Mouse (Mus musculus) forebrain, postnatal 0 days (tissue): ENCODE data around the gene Gtf2f1. TPM values are rescaled to one million over a fixed set of nuclear protein-coding genes. Genes with fewer than 3 reads are reported as not detected.

Source experiments
- ATAC-seq: fragments of 200-750 bp; cut with Nextera tagmentation; 2 replicates; pipeline ENCODE4 v1.8.0; 2017; ENCODE audit warnings: mild to moderate bottlenecking, moderate library complexity
- DNase-seq: peaks from one replicate; pipeline ENCODE4 v3.0.0-alpha.2; 2015
- H3K27ac ChIP-seq: fragments of 300-500 bp; sonication (generic); 2 replicates; pipeline ENCODE4 v1.5.1; 2014; ENCODE audit warnings: low read depth, mild to moderate bottlenecking, antibody characterized with exemption, low read length, moderate library complexity, mixed read lengths
- H3K27me3 ChIP-seq: fragments of 300-500 bp; sonication (generic); 2 replicates; pipeline ENCODE4 v1.6.1; 2014; ENCODE audit warnings: mild to moderate bottlenecking, low read length, mixed read lengths; ENCODE audit not compliant: insufficient read depth
- H3K36me3 ChIP-seq: fragments of 300-500 bp; sonication (generic); 2 replicates; pipeline ENCODE4 v1.6.1; 2014; ENCODE audit warnings: mild to moderate bottlenecking, moderate library complexity; ENCODE audit not compliant: insufficient read depth
- H3K4me1 ChIP-seq: fragments of 300-500 bp; sonication (generic); 2 replicates; pipeline ENCODE4 v1.6.1; 2014; ENCODE audit warnings: antibody characterized with exemption; ENCODE audit not compliant: insufficient read depth
- H3K4me2 ChIP-seq: fragments of 300-500 bp; sonication (generic); 2 replicates; pipeline ENCODE4 v1.6.1; 2014; ENCODE audit warnings: low read depth, mild to moderate bottlenecking, moderate library complexity
- H3K4me3 ChIP-seq: fragments of 300-500 bp; sonication (generic); 2 replicates; pipeline ENCODE4 v1.5.1; 2014; ENCODE audit warnings: low read depth, low read length, mixed read lengths
- H3K9ac ChIP-seq: fragments of 300-500 bp; sonication (generic); 2 replicates; pipeline ENCODE4 v1.6.1; 2014; ENCODE audit warnings: mild to moderate bottlenecking
- H3K9me3 ChIP-seq: fragments of 300-500 bp; sonication (generic); 2 replicates; pipeline ENCODE4 v1.6.1; 2016; ENCODE audit warnings: low read length
- CTCF ChIP-seq: sonication (generic); IDR thresholded peaks from 2 replicates; pipeline ENCODE4 v1.5.1; 2016; ENCODE audit warnings: antibody characterized with exemption, control low read depth, low read depth
- WGBS: fragments of 180-500 bp; shearing (Covaris S2); extraction: QIAGEN DNeasy Blood & Tissue Kit; methylation state at CpG from one replicate; pipeline ENCODE4 v1.1.7; 2014; 5-methylcytosine and 5-hydroxymethylcytosine counted together
- polyA plus RNA-seq: library from polyadenylated mRNA; unstranded; fragments of >200 nt; fragmentation: Nextera tagmentation; extraction: Ambion mirVana; gene quantifications from 2 replicates; pipeline ENCODE4 v1.2.1, GENCODE M21; 2015
- total RNA-seq: library from RNA; depleted of rRNA; stranded (reverse); fragments of >200 nt; gene quantifications from 2 replicates; pipeline ENCODE4 v1.2.3, GENCODE M21; 2014

The Gtf2f1 gene
- total and polyA plus RNA-seq, 2 experiments from 2014 or later: 59.1 to 76.8 TPM

GRCm38 (mm10) chr17:57029691-57030090, 18.6 kb upstream of the Gtf2f1 start:
- Histone ChIP-seq H3K36me3 (peaks cover 34% of the 10 kb centered on the region), H3K4me3 (peak overlapping the region; percentile 11; the same call in 1 of the 2 replicates), H3K9ac (peak overlapping the region; percentile 98), H3K9me3 (no peaks in the 10 kb centered on the region), H3K4me1 (peaks cover 10% of the 10 kb centered on the region), H3K27ac (no peak overlapping the region), H3K27me3 (no peaks in the 10 kb centered on the region), H3K4me2 (peak overlapping the region; percentile 91)
- no peak for DNase-seq
- TF ChIP-seq CTCF: no peak
- 53% methylated on average over 8 of the region's 8 CpGs for WGBS
- ATAC-seq: no peak

- H3K4me1 ChIP-seq: peaks cover 7% of the 10 kb centered on the region
- H3K9ac ChIP-seq: no peak overlapping the region
- DNase-seq: no peak
- no peaks in the 10 kb centered on the region for H3K27me3 ChIP-seq
- WGBS: 91% methylated on average over 4 of the region's 4 CpGs
- peaks cover 56% of the 10 kb centered on the region for H3K36me3 ChIP-seq
- no peak overlapping the region for H3K4me3 ChIP-seq
- H3K4me2 ChIP-seq: no peak overlapping the region
- no peak overlapping the region for H3K27ac ChIP-seq
- no peak for TF ChIP-seq CTCF
- no peak for ATAC-seq
- no peaks in the 10 kb centered on the region for H3K9me3 ChIP-seq
Measured at GRCm38 (mm10) chr17:57027471-57027870, 16.4 kb upstream of the Gtf2f1 start.

- Histone ChIP-seq H3K9ac (no peak overlapping the region), H3K4me2 (no peak overlapping the region), H3K27me3 (no peaks in the 10 kb centered on the region), H3K4me1 (no peaks in the 10 kb centered on the region), H3K9me3 (no peaks in the 10 kb centered on the region), H3K36me3 (peaks cover 64% of the 10 kb centered on the region), H3K4me3 (no peak overlapping the region), H3K27ac (no peak overlapping the region)
- ATAC-seq (no peak), DNase-seq (no peak)
- no peak for TF ChIP-seq CTCF
- 89% methylated on average over 5 of the region's 5 CpGs for WGBS
Measured at GRCm38 (mm10) chr17:57020960-57021359, 9.9 kb upstream of the Gtf2f1 start.

- Histone ChIP-seq H3K27me3 (no peaks in the 10 kb centered on the region), H3K9me3 (no peaks in the 10 kb centered on the region), H3K4me3 (no peak overlapping the region), H3K9ac (no peak overlapping the region), H3K36me3 (peaks cover 51% of the 10 kb centered on the region), H3K27ac (no peak overlapping the region), H3K4me1 (no peaks in the 10 kb centered on the region), H3K4me2 (no peak overlapping the region)
- 81% methylated on average over 2 of the region's 2 CpGs for WGBS
- DNase-seq (no peak), ATAC-seq (no peak)
- TF ChIP-seq CTCF: no peak
Measured at GRCm38 (mm10) chr17:57019693-57020092, 8.6 kb upstream of the Gtf2f1 start.

GRCm38 (mm10) chr17:57012245-57012795, 1.2 kb upstream of the Gtf2f1 start:
- H3K9ac ChIP-seq: peak overlapping the region; percentile 96; the same call in 1 of the 2 replicates
- ATAC-seq: no peak

GRCm38 (mm10) chr17:57010911-57011235, 215 bp downstream of the Gtf2f1 start:
- H3K9ac ChIP-seq: peak overlapping the region; percentile 78
- peaks cover 18% of the 10 kb centered on the region for H3K4me1 ChIP-seq
- peaks cover 25% of the 10 kb centered on the region for H3K36me3 ChIP-seq
- under 1% methylated on average over 19 of the region's 19 CpGs for WGBS
- H3K4me3 ChIP-seq: peak overlapping the region; percentile 74
- TF ChIP-seq CTCF: no peak
- H3K27me3 ChIP-seq: no peaks in the 10 kb centered on the region
- ATAC-seq: peak; percentile 30
- H3K27ac ChIP-seq: peak overlapping the region; percentile 86
- peak overlapping the region; percentile 90 for H3K4me2 ChIP-seq
- no peaks in the 10 kb centered on the region for H3K9me3 ChIP-seq
- DNase-seq: no peak

More at GRCm38 (mm10) chr17:57012245-57012795, 1.2 kb upstream of the Gtf2f1 start:
- Histone ChIP-seq H3K36me3 (peaks cover 14% of the 10 kb centered on the region), H3K9me3 (no peaks in the 10 kb centered on the region), H3K4me1 (peaks cover 18% of the 10 kb centered on the region), H3K27me3 (no peaks in the 10 kb centered on the region), H3K4me3 (peak overlapping the region; percentile 74), H3K4me2 (peak overlapping the region; percentile 83), H3K27ac (peak overlapping the region; percentile 97)
- 72% methylated on average over 13 of the region's 13 CpGs for WGBS
- no peak for TF ChIP-seq CTCF
- no peak for DNase-seq

GRCm38 (mm10) chr17:57007137-57007905, 3.8 kb downstream of the Gtf2f1 start:
- H3K9ac ChIP-seq: no peak overlapping the region
- H3K36me3 ChIP-seq: peaks cover 51% of the 10 kb centered on the region
- no peak for ATAC-seq
- H3K27ac ChIP-seq: no peak overlapping the region
- no peaks in the 10 kb centered on the region for H3K27me3 ChIP-seq
- TF ChIP-seq CTCF: peak; percentile 56
- no peak overlapping the region for H3K4me2 ChIP-seq
- WGBS: 93% methylated on average over 13 of the region's 13 CpGs
- H3K4me3 ChIP-seq: no peak overlapping the region
- H3K9me3 ChIP-seq: no peaks in the 10 kb centered on the region
- no peak for DNase-seq
- H3K4me1 ChIP-seq: peaks cover 15% of the 10 kb centered on the region
